In the genomic region with DNA sequence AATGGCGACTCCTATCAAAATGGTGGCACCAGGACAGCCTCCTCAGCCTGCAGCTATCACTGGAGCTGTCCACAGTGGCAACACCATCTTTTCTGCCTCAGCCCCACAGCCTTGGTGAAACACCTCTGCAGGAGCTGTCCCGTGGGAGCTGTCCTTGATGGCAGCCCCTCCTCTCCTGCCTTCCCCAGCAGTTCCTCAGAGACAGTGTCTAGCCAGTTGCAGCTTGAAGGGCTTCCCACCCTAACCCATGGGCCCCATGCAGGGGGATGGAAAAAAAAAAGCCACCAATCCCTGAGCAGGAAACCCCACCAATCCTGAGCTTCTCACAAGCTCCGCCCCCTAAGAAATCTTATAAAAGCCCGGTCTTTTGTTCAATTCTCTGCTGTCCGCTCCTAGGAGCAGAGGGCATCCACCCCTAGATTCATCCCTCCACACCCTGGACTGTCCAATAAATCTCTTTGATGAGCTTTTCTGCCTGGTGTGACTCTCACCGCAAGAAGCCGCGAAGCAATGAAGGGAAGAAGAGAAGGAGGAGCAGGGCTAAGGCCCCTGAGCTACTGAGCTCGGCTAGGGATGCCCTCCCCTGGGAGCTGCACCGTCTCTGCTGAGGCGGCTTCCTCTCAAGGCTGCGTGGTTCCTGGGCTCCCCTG, we compare ENCODE assay signal across 17 mouse cellular contexts.
DNase-seq lines count a peak whose midpoint lies in the region; ATAC-seq and TF ChIP-seq lines count a peak whose summit lies in the region.
"Had no signal": no experiment of that assay in that cellular context is flagged by ENCODE, and none has a peak within 500 bp of the region (broad histone marks: within the 10 kb centered on the region; RNA-seq: fewer than 3 reads in every experiment).

No protein-coding gene starts in this region.

- WGBS in hindbrain, embryonic 15.5 days, result 58% methylated on average over 12 of the region's 12 CpGs
- 69% methylated on average over 12 of the region's 12 CpGs for WGBS in hindbrain, embryonic 12.5 days
- WGBS in midbrain, embryonic 11.5 days, result 69% methylated on average over 12 of the region's 12 CpGs
- 66% methylated on average over 12 of the region's 12 CpGs for WGBS in midbrain, embryonic 14.5 days
- 80% methylated on average over 12 of the region's 12 CpGs for WGBS in limb, embryonic 14.5 days

- intact Hi-C loops in left cerebral cortex, postnatal 4 days (cut with DNase I), result no loop called here

- no peak overlapping the region for H3K4me3 ChIP-seq in hindbrain, embryonic 15.5 days
- no peak overlapping the region for H3K4me3 ChIP-seq in hindbrain, embryonic 12.5 days
- no peak overlapping the region for H3K4me3 ChIP-seq in midbrain, embryonic 11.5 days (ENCODE audit: low read depth, low read length)
- no peak overlapping the region for H3K4me3 ChIP-seq in midbrain, embryonic 14.5 days (replicated peaks; ENCODE audit: low read depth, low read length)
- no peak overlapping the region for H3K4me3 ChIP-seq in limb, embryonic 14.5 days (replicated peaks; ENCODE audit: low read length)
- H3K4me3 ChIP-seq: left cerebral cortex, adult 2 months; lung, embryonic 15.5 days had no signal

- no peak for TF ChIP-seq POLR2A in limb, embryonic 14.5 days (IDR thresholded peaks at IDR 0.05; ENCODE audit: borderline replicate concordance, extremely low read depth, insufficient read depth, insufficient read length)

- no peaks in the 10 kb centered on the region for H3K36me3 ChIP-seq in hindbrain, embryonic 15.5 days
- H3K36me3 ChIP-seq in hindbrain, embryonic 12.5 days, result no peaks in the 10 kb centered on the region
- H3K36me3 ChIP-seq in midbrain, embryonic 11.5 days (ENCODE audit: control insufficient read depth, insufficient read depth, low read length), result no peaks in the 10 kb centered on the region
- H3K36me3 ChIP-seq in midbrain, embryonic 14.5 days (ENCODE audit: control insufficient read depth, insufficient read depth, low read length), result no peaks in the 10 kb centered on the region
- H3K36me3 ChIP-seq in limb, embryonic 14.5 days (ENCODE audit: control insufficient read depth, insufficient read depth, low read length), result no peaks in the 10 kb centered on the region
- H3K36me3 ChIP-seq: lung, embryonic 15.5 days had no signal

- peak overlapping the region; percentile 53; the same call in 1 of the 2 replicates for H3K27ac ChIP-seq in hindbrain, embryonic 15.5 days (replicated peaks)
- H3K27ac ChIP-seq in hindbrain, embryonic 12.5 days, result no peak overlapping the region
- no peak overlapping the region for H3K27ac ChIP-seq in midbrain, embryonic 11.5 days (ENCODE audit: low read depth, low read length)
- H3K27ac ChIP-seq in midbrain, embryonic 14.5 days (replicated peaks; ENCODE audit: low read depth, low read length), result no peak overlapping the region
- 0 out of 2 replicates have a peak overlapping the region, but pooled peaks have one; percentile 56 for H3K27ac ChIP-seq in limb, embryonic 14.5 days (replicated peaks; ENCODE audit: low read depth, low read length)
- H3K27ac ChIP-seq: left cerebral cortex, adult 2 months; lung, embryonic 15.5 days had no signal

- DNase-seq in midbrain, embryonic 11.5 days (ENCODE audit: low spot score, missing footprints), result no peak
- no peak for DNase-seq in midbrain, embryonic 14.5 days
- peak; percentile 46 for DNase-seq in R1 (ENCODE audit: low read depth, low spot score)
- DNase-seq in limb, embryonic 14.5 days (ENCODE audit: low spot score), result no peak
- no peak for DNase-seq in left cerebral cortex, postnatal 4 days
- DNase-seq: adrenal gland, postnatal 36 days; cerebellum, adult 9-11 months; gastrocnemius, postnatal 36 days; heart, postnatal 36 days; thymus, adult 2 months had no signal

- no peak overlapping the region for H3K4me2 ChIP-seq in hindbrain, embryonic 15.5 days
- no peak overlapping the region for H3K4me2 ChIP-seq in hindbrain, embryonic 12.5 days (replicated peaks)
- H3K4me2 ChIP-seq in midbrain, embryonic 11.5 days, result no peak overlapping the region
- no peak overlapping the region for H3K4me2 ChIP-seq in midbrain, embryonic 14.5 days (ENCODE audit: low read length)
- no peak overlapping the region for H3K4me2 ChIP-seq in limb, embryonic 14.5 days (replicated peaks; ENCODE audit: low read depth, low read length, severe bottlenecking)
- H3K4me2 ChIP-seq: heart, embryonic 11.5 days; liver, embryonic 11.5 days; lung, embryonic 15.5 days had no signal

- no peak for ATAC-seq in hindbrain, embryonic 15.5 days (ENCODE audit: low FRiP score, low read depth)
- ATAC-seq in hindbrain, embryonic 12.5 days (ENCODE audit: low FRiP score), result no peak
- ATAC-seq in midbrain, embryonic 11.5 days (ENCODE audit: low FRiP score), result 0 out of 2 replicates have a peak, but pooled peaks have one; percentile 35
- no peak for ATAC-seq in midbrain, embryonic 14.5 days (ENCODE audit: low FRiP score, low TSS enrichment)
- ATAC-seq in limb, embryonic 14.5 days (ENCODE audit: low FRiP score, low read depth), result no peak
- ATAC-seq: intestine, postnatal 0 days had no signal

- no peaks in the 10 kb centered on the region for H3K9me3 ChIP-seq in hindbrain, embryonic 15.5 days
- H3K9me3 ChIP-seq in hindbrain, embryonic 12.5 days (replicated peaks), result no peaks in the 10 kb centered on the region
- no peaks in the 10 kb centered on the region for H3K9me3 ChIP-seq in midbrain, embryonic 11.5 days (ENCODE audit: control insufficient read depth, low read length)
- no peaks in the 10 kb centered on the region for H3K9me3 ChIP-seq in midbrain, embryonic 14.5 days (ENCODE audit: control insufficient read depth, low read length)
- no peaks in the 10 kb centered on the region for H3K9me3 ChIP-seq in limb, embryonic 14.5 days (ENCODE audit: control insufficient read depth, low read length)
- H3K9me3 ChIP-seq: lung, embryonic 15.5 days had no signal

- H3K9ac ChIP-seq in hindbrain, embryonic 15.5 days, result no peak overlapping the region
- no peak overlapping the region for H3K9ac ChIP-seq in hindbrain, embryonic 12.5 days
- no peak overlapping the region for H3K9ac ChIP-seq in midbrain, embryonic 11.5 days (ENCODE audit: low read length)
- H3K9ac ChIP-seq in midbrain, embryonic 14.5 days (replicated peaks; ENCODE audit: low read length), result no peak overlapping the region
- H3K9ac ChIP-seq in limb, embryonic 14.5 days (ENCODE audit: low read depth, low read length, severe bottlenecking), result no peak overlapping the region
- H3K9ac ChIP-seq: lung, embryonic 15.5 days had no signal

- H3K27me3 ChIP-seq in hindbrain, embryonic 15.5 days, result no peaks in the 10 kb centered on the region
- no peaks in the 10 kb centered on the region for H3K27me3 ChIP-seq in hindbrain, embryonic 12.5 days
- no peaks in the 10 kb centered on the region for H3K27me3 ChIP-seq in midbrain, embryonic 11.5 days (ENCODE audit: control insufficient read depth, insufficient read depth, low read length)
- no peaks in the 10 kb centered on the region for H3K27me3 ChIP-seq in midbrain, embryonic 14.5 days (ENCODE audit: control insufficient read depth, insufficient read depth, low read length)
- no peaks in the 10 kb centered on the region for H3K27me3 ChIP-seq in limb, embryonic 14.5 days (ENCODE audit: control insufficient read depth, insufficient read depth, low read length)
- H3K27me3 ChIP-seq: lung, embryonic 15.5 days had no signal

- peaks cover 3% of the 10 kb centered on the region; the same call in 1 of the 2 replicates for H3K4me1 ChIP-seq in hindbrain, embryonic 15.5 days (replicated peaks)
- H3K4me1 ChIP-seq in hindbrain, embryonic 12.5 days, result peaks cover 9% of the 10 kb centered on the region; the same call in 1 of the 2 replicates
- no peaks in the 10 kb centered on the region; the same call in 1 of the 2 replicates for H3K4me1 ChIP-seq in midbrain, embryonic 11.5 days (ENCODE audit: control insufficient read depth, insufficient read depth, low read length)
- no peaks in the 10 kb centered on the region for H3K4me1 ChIP-seq in midbrain, embryonic 14.5 days (ENCODE audit: control insufficient read depth, insufficient read depth, low read length)
- peaks cover 6% of the 10 kb centered on the region; the same call in 1 of the 2 replicates for H3K4me1 ChIP-seq in limb, embryonic 14.5 days (ENCODE audit: control insufficient read depth, insufficient read depth, low read length)
- H3K4me1 ChIP-seq: lung, embryonic 15.5 days had no signal

Comparison
In these comparisons a context has a peak if more than half of its experiments do, and no peak if none do; other contexts are left out.
1. H3K27ac ChIP-seq: peak in hindbrain, embryonic 15.5 days (single experiment) and limb, embryonic 14.5 days (single experiment); none in hindbrain, embryonic 12.5 days (single experiment), midbrain, embryonic 11.5 days (single experiment) and midbrain, embryonic 14.5 days (single experiment).